Mouse (Mus musculus): ENCODE data around the gene Ddx43. TPM values are rescaled to one million over a fixed set of nuclear protein-coding genes. Genes with fewer than 3 reads are reported as not detected.

The Ddx43 gene
- polyA plus RNA-seq, 1 experiment: not detected

- WGBS: 57% methylated on average over 5 of the region's 5 CpGs
- no peak overlapping the region for H3K4me3 ChIP-seq (ENCODE audit: low read depth, low read length)
- no peak overlapping the region for H3K27ac ChIP-seq (ENCODE audit: insufficient read depth, low read depth, low read length)
- TF ChIP-seq POLR2A (IDR thresholded peaks at IDR 0.05; ENCODE audit: low read depth, low read length) (no peak), CTCF (IDR thresholded peaks at IDR 0.05; ENCODE audit: extremely low read depth, insufficient read length, insufficient replicate concordance, low read depth, low read length) (no peak)
- no peaks in the 10 kb centered on the region for H3K36me3 ChIP-seq (ENCODE audit: control insufficient read depth, insufficient read depth, low read length)
- H3K4me1 ChIP-seq (ENCODE audit: control insufficient read depth, insufficient read depth, insufficient read length, low read length): no peaks in the 10 kb centered on the region
- no peaks in the 10 kb centered on the region for H3K27me3 ChIP-seq (ENCODE audit: control insufficient read depth, insufficient read depth, low read length)
These were observed 21.2 kb upstream of the Ddx43 start for GRCm38 (mm10) chr9:78374397-78374796.

- Histone ChIP-seq H3K36me3 (ENCODE audit: control insufficient read depth, insufficient read depth, low read length) (no peaks in the 10 kb centered on the region), H3K27ac (ENCODE audit: insufficient read depth, low read depth, low read length) (no peak overlapping the region), H3K4me1 (ENCODE audit: control insufficient read depth, insufficient read depth, insufficient read length, low read length) (no peaks in the 10 kb centered on the region), H3K27me3 (ENCODE audit: control insufficient read depth, insufficient read depth, low read length) (no peaks in the 10 kb centered on the region), H3K4me3 (ENCODE audit: low read depth, low read length) (no peak overlapping the region)
- 60% methylated on average over 1 of the region's 1 CpGs for WGBS
- no peak for TF ChIP-seq POLR2A (IDR thresholded peaks at IDR 0.05; ENCODE audit: low read depth, low read length)
- TF ChIP-seq CTCF (IDR thresholded peaks at IDR 0.05; ENCODE audit: extremely low read depth, insufficient read length, insufficient replicate concordance, low read depth, low read length): no peak
These were observed 20.6 kb upstream of the Ddx43 start for GRCm38 (mm10) chr9:78374885-78375389.

GRCm38 (mm10) chr9:78375486-78375885 lies 20.1 kb upstream of the Ddx43 start:
- Histone ChIP-seq H3K27me3 (ENCODE audit: control insufficient read depth, insufficient read depth, low read length) (no peaks in the 10 kb centered on the region), H3K27ac (ENCODE audit: insufficient read depth, low read depth, low read length) (no peak overlapping the region), H3K4me3 (ENCODE audit: low read depth, low read length) (no peak overlapping the region), H3K36me3 (ENCODE audit: control insufficient read depth, insufficient read depth, low read length) (no peaks in the 10 kb centered on the region), H3K4me1 (ENCODE audit: control insufficient read depth, insufficient read depth, insufficient read length, low read length) (no peaks in the 10 kb centered on the region)
- no peak for TF ChIP-seq CTCF (IDR thresholded peaks at IDR 0.05; ENCODE audit: extremely low read depth, insufficient read length, insufficient replicate concordance, low read depth, low read length)
- TF ChIP-seq POLR2A (IDR thresholded peaks at IDR 0.05; ENCODE audit: low read depth, low read length): no peak
- WGBS: 92% methylated on average over 4 of the region's 4 CpGs

GRCm38 (mm10) chr9:78377546-78377945 lies 18.0 kb upstream of the Ddx43 start:
- TF ChIP-seq POLR2A (IDR thresholded peaks at IDR 0.05; ENCODE audit: low read depth, low read length): no peak
- TF ChIP-seq CTCF (IDR thresholded peaks at IDR 0.05; ENCODE audit: extremely low read depth, insufficient read length, insufficient replicate concordance, low read depth, low read length): no peak
- 65% methylated on average over 8 of the region's 8 CpGs for WGBS
- H3K27ac ChIP-seq (ENCODE audit: insufficient read depth, low read depth, low read length): no peak overlapping the region
- no peaks in the 10 kb centered on the region for H3K4me1 ChIP-seq (ENCODE audit: control insufficient read depth, insufficient read depth, insufficient read length, low read length)
- H3K27me3 ChIP-seq (ENCODE audit: control insufficient read depth, insufficient read depth, low read length): no peaks in the 10 kb centered on the region
- H3K36me3 ChIP-seq (ENCODE audit: control insufficient read depth, insufficient read depth, low read length): no peaks in the 10 kb centered on the region
- no peak overlapping the region for H3K4me3 ChIP-seq (ENCODE audit: low read depth, low read length)

GRCm38 (mm10) chr9:78378113-78378785 lies 17.3 kb upstream of the Ddx43 start, which contains the start of gene Ooep:
Gene Ooep (minus strand): TSS chr9:78378725.
- H3K4me3 ChIP-seq (ENCODE audit: low read depth, low read length): no peak within 1 kb of the TSS
- H3K27me3 ChIP-seq (ENCODE audit: control insufficient read depth, insufficient read depth, low read length): no peaks in the 10 kb centered on the region
- whole genome bisulfite sequencing: 7% methylated on average over 22 of the region's 23 CpGs
- no peaks in the 10 kb centered on the region for H3K36me3 ChIP-seq (ENCODE audit: control insufficient read depth, insufficient read depth, low read length)
- no peak for TF ChIP-seq POLR2A (IDR thresholded peaks at IDR 0.05; ENCODE audit: low read depth, low read length)
- TF ChIP-seq CTCF (IDR thresholded peaks at IDR 0.05; ENCODE audit: extremely low read depth, insufficient read length, insufficient replicate concordance, low read depth, low read length): no peak
- no peaks in the 10 kb centered on the region for H3K4me1 ChIP-seq (ENCODE audit: control insufficient read depth, insufficient read depth, insufficient read length, low read length)
- H3K27ac ChIP-seq (ENCODE audit: insufficient read depth, low read depth, low read length): no peak within 1 kb of the TSS

GRCm38 (mm10) chr9:78385893-78386292 lies 9.7 kb upstream of the Ddx43 start:
- 63% methylated on average over 3 of the region's 3 CpGs for WGBS
- Histone ChIP-seq H3K4me1 (ENCODE audit: control insufficient read depth, insufficient read depth, insufficient read length, low read length) (0 out of 2 replicates have a peak, but pooled peaks cover 2% of the 10 kb centered on the region), H3K27ac (ENCODE audit: insufficient read depth, low read depth, low read length) (no peak overlapping the region), H3K4me3 (ENCODE audit: low read depth, low read length) (no peak overlapping the region), H3K27me3 (ENCODE audit: control insufficient read depth, insufficient read depth, low read length) (no peaks in the 10 kb centered on the region), H3K36me3 (ENCODE audit: control insufficient read depth, insufficient read depth, low read length) (no peaks in the 10 kb centered on the region)
- TF ChIP-seq POLR2A (IDR thresholded peaks at IDR 0.05; ENCODE audit: low read depth, low read length) (no peak), CTCF (IDR thresholded peaks at IDR 0.05; ENCODE audit: extremely low read depth, insufficient read length, insufficient replicate concordance, low read depth, low read length) (peak; percentile 57; the same call in 1 of the 2 replicates)

- 80% methylated on average over 7 of the region's 7 CpGs for WGBS
- TF ChIP-seq CTCF (IDR thresholded peaks at IDR 0.05; ENCODE audit: extremely low read depth, insufficient read length, insufficient replicate concordance, low read depth, low read length): no peak
- TF ChIP-seq POLR2A (IDR thresholded peaks at IDR 0.05; ENCODE audit: low read depth, low read length): no peak
- no peaks in the 10 kb centered on the region for H3K27me3 ChIP-seq (ENCODE audit: control insufficient read depth, insufficient read depth, low read length)
- 0 out of 2 replicates have a peak, but pooled peaks cover 2% of the 10 kb centered on the region for H3K4me1 ChIP-seq (ENCODE audit: control insufficient read depth, insufficient read depth, insufficient read length, low read length)
- no peak overlapping the region for H3K4me3 ChIP-seq (ENCODE audit: low read depth, low read length)
- no peak overlapping the region for H3K27ac ChIP-seq (ENCODE audit: insufficient read depth, low read depth, low read length)
- H3K36me3 ChIP-seq (ENCODE audit: control insufficient read depth, insufficient read depth, low read length): no peaks in the 10 kb centered on the region
These were observed 8.6 kb upstream of the Ddx43 start for GRCm38 (mm10) chr9:78386947-78387346.
